Mouse (Mus musculus) testis, postnatal 10 days (tissue): ENCODE measurements around the gene Pik3r2.
"Not testable (repeated sequence)": the region's sequence is repeated elsewhere in the genome, so short reads cannot be mapped to it uniquely, and the experiment has no call there.

ENCODE experiments used
- DNase-seq: peaks from one replicate; pipeline ENCODE4 v3.0.0; 2021; ENCODE audit warnings: low spot score

Pik3r2 gene

DNA sequence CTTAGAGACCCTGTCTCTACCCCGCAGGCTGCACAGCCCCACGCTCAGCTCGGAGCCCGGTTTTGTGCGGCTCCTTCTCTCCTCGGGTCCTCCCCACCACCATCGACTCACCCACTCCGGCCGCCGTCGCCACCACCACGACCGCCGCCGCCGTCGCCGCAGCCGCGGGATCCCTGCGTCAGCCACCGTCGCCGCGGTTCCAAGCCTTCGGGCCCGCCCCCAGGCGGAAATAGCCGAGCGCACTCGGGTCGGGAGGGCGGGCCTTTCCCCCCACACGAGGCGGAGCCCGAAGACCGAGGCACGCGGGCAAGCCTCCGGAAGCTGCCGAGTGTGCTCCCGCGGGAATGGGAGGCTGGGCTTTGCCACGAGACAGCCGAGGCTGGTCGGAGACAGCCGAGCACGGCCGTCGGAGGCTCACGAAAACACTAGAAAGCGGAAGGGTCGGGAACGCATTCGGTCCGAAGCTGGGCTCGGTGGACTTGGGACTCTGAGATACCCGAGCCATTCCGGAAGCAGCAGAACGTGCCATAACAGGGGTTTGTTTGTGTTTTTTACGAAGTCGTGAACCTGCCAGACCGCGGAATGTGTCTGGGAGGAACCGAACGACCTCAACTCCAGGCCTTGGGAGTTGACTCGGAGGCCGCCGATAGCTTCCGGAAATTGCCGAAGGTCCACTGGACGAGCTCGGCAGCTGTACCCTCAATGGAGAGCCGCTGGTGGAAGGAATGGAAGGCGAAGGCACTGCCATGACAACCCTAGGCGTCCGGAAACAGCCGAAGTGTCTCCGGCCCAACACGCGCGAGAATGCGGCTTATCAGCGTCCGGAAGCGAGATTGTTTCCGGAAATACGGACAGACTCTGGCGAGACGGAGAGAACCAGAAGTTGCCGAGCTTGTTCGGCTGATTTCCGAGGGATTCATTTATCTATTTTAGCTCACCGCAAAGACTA lies at the start of gene Pik3r2:
Pik3r2 (minus strand) TSS at position 218 of the 949 bp plus-strand sequence.
- DNase-seq = peak; percentile 99

DNA sequence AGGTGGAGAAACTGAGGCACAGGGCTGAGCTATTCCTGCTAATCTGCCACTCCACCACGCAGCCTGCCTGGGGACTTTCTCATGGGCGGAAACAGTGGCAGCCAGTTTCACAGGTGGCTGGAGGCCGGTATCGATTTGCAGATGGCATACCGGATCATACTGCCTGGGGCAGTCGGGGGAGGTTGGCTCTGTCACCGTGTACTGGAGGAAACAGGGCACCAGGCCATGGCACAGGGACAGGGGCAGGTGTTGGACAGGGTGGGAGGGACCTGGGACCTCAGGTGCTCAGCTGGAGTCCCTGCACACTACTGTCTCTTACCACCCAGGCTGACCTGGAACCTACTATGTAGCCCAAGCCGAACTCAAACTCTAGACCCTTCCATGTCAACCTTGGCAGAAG lies 49.3 kb upstream of the Pik3r2 start:
- DNase-seq = no peak

DNA sequence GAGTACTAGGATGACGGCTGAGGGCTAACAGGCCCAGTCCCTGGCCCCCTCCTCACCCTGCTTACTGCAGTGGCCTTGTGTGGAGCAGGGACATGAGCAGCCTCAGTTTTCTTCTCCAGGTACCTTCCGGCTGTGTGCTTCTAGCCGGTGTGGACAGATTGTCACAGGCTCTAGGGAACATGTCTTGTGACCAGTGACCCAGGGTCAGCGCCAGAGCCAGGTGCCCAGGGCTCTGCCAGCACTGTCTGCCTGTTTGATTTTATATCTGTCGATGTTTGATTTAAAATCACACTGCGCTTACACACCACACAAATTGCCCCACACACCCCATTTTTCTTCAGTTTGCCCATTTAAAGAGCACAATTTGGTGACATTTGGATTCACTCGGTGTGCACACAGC lies 47.3 kb upstream of the Pik3r2 start:
- no peak for DNase-seq

DNA sequence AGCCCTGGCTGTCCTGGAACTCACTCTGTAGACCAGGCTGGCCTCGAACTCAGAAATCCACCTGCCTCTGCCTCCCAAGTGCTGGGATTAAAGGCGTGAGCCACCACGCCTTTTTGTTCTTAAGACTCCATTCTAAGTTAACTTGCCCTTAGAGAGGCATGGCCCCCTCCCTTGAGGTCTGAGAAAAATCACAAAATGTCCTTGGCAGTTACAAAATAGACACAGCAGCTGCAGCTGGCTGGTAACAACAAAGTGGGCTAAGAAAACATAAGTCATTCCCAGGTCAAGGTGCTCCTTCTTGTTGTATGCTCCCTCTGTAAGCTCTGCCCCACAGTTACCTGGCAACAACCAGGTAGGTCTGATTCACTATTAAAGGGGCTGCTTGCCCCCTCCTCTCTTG lies 46.1 kb upstream of the Pik3r2 start:
- DNase-seq = not testable (repeated sequence)

DNA sequence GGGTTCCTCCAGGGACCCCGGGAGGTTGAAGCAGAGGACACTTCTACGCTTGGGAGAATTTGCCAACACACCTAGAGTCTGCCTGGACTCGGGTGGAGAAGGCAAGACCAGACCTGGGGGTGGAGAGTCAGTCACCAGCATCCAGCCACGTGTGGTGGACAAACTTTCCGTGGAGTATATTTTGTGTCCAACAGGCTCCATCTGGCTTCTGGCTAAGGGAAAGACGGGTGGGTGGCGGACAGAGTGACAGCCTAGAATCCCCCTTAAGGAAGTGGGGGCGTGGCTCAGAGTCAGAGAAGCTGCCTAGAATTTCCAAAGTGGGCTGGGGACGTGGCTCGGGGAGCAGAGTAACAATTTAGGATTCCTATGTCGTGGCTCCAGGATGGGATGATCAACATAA lies 45.5 kb upstream of the Pik3r2 start:
- DNase-seq = no peak

DNA sequence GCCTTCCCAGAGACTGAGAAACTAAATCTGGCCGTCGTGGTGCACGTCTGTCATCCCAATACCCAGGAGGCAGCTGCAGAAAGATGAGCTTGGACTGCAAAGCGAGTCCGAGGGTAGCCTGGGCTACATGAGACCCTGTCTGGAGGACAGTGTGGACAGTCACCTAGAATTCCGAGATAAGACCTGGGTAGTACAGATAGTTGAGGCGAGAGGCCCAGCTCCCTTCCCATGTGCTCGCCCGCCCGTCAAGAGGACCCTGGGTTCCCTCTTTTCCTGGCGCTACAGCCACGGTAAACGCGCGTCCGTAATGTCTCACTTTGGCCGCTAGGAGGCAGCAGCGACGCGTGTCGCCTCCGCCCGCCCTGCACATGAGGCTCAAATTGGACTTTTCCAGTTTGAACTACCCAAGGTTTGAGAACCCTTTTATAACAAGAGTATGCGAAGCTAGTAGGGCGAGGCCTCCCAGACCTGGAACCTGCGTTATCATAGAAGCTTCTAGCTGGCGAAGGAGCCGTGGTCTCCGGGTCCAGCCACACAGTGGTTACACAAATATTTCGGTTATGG lies 45.0 kb upstream of the Pik3r2 start:
- peak; percentile 84 for DNase-seq

DNA sequence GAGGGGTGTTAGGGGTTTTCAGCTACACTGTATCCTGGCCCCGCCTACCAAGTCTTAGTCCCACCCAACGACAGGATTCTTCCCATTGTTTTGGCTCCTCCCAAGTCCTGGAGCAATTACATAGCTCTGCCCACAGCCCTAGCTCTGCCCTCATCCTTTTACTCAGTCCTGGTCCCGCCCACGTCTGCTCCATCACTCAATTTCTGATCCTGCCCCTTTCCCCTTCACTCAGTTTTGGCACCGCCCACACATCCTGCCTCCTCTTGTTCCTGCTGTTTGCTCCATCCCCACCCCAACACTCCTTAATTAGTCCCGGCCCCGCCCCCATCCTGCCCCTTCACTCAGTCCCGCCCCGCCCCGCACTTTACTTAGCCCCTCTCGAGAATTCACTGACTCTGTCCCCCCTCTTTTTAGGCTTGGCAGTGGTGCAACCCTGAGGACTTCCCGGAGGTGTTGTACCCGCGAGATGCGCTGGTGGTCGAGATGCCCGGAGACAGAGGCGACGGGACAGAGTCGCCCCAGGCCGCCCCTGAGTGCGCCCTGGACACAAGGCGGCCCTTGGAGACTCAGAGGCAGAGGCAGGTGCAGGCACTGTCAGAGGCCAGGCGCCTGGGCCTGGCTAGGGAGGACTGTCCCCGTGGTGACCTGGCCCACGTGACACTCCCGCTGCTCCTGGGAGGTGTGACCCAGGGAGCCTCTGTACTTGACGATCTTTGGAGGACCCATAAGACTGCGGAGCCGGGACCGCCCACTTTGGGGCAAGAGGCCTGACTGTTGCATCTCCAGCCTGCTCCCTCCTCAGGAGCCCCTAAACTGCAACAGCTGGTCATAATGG lies 43.8 kb upstream of the Pik3r2 start:
- peak; percentile 77 for DNase-seq

DNA sequence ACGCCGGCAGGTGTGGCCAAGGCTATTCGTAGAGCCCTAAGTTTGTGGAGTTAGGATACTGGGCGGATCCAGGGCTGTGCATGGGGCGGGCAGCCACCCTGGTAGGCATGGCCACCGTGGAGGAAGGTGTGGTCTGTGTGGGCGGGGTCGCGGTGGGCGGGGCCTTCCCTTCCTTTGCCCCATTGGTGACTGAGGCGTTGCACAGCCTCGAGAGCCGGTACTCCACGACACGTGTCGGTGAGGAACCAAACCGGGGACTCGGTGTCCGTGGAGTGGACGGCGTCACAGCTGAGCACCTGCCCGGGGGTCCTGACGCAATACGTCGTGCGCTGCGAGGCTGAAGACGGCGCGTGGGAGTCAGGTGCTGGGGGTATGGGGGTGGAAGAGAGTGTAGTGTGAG lies 40.2 kb upstream of the Pik3r2 start:
- DNase-seq = peak; percentile 71

DNA sequence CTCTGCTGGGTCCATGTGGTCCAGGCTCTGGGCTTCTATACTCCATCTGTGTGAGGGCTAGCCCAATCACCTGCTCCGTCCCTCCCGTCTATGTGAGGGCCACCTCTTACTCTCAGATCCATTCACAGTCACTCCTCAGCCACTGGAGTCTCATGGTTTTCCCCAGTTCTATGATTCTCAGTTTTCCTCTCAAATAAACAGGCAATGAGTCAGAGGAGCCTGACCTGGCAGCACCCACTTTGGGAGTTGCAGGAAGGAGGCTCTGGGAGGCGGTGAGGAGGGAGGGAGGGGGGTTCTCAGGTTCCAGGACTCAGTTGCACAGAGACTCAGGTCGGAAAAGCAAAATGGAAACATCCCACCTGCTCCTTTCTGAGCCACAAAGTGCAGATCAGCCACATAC lies 36.4 kb upstream of the Pik3r2 start:
- no peak for DNase-seq

DNA sequence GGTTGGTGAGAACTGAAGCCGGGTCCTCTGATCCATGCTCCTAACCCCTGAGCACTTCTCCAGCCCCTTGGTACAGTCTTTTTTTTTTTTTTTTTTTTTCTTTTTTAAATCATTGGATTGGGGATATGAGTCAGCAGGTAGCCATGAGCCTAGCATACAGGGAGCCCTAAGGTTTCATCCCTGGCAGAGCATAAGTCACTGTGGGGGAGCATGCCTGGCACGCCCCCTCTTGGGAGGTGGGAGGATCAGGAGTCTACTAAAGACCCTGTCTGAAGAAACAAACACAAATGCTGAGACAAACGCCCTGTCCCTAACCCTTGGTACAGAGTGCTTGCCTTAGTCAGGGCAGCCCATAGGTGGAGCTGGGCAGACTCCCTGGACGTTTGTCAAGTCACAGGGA lies 35.5 kb upstream of the Pik3r2 start:
- DNase-seq = no peak

DNA sequence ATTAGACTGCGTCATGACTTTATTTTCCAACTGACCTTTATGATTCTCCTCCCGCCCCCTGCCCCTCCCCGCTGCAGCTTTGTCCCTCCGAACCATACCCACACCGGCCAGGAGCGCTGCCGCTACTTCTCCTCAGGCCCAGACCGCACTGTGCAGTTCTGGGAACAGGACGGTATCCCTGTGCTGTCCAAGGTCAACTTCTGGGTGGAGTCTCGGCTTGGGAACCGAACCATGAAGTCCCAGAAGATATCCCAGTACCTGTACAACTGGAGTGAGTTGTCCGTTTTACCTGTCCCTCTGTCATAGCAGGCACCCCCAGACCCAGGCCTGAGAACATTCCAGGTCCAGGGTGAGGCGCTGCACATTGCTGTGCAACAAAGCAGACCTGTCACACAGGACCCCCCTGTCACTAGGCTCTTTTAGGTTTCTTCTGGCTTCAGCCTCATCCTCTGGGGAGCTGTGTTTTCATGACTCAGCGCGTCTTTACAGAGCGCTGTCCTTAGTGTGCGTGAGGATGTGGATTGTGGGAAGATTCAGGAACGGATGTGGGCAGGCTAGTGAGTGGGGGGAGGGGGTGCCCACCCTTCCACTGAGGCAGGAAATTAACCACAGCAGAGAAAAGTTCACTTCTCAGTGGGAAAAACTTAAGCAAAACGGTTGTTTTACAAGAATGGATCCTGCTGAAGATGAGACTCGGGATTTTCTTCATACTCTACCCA lies 34.6 kb upstream of the Pik3r2 start:
- no peak for DNase-seq

DNA sequence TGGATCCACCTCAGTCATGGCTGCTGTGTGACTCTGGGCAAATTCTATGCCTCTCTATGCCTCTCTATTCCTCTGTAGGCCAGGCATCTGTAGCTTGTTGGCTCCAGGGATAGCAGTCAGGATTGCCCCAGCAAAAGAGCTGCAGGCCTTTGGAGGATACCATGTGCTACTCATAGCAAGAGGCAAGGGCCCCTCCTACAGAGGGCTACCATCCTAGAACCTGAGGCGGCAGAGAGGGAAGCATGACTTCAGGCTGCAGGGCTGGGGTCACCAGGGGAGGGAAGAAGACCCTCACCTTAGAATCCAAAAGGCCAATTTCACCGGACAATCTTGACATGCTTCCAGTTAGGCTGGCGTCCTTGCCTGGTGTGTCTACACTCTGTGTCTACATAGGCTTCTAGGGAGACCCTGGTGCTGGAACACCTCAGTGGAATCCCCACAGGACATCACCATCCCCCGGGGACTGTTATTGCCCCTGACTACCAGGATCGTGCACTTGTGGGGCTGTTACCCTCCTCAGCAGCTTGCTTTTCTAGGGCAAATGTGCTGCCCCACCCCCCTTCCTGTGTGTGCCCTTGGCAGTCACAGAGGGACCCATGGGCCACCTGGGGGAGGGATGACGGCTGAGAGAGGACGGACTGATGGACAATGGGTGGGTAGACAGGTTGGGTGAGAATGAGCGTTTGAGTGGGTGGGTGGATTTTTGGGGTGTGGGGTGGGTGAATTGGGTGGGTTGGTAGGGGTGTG lies 32.6 kb upstream of the Pik3r2 start:
- no peak for DNase-seq

DNA sequence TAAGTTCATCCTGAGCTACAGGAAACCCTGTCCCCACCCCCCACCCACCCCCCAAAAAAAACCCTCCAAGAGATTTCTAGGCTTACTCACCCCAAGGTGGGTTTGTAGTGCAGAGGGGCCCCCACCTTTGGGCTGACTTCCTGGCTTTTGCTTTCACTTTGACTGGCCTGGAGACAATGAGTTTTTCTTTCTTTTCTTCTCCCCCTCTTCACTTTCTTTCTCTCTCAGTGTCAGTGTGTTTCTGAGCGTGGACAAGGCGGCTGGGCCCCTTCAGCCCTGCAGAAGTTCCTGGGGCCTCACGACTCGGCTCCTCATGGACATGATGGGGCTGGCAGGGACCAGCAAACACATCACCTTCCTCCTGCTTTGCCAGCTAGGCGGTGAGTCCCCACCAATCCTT lies 31.7 kb upstream of the Pik3r2 start, which contains the start of gene Il12rb1:
Il12rb1 (plus strand) TSS at position 211 of the 400 bp plus-strand sequence.
- no peak for DNase-seq

DNA sequence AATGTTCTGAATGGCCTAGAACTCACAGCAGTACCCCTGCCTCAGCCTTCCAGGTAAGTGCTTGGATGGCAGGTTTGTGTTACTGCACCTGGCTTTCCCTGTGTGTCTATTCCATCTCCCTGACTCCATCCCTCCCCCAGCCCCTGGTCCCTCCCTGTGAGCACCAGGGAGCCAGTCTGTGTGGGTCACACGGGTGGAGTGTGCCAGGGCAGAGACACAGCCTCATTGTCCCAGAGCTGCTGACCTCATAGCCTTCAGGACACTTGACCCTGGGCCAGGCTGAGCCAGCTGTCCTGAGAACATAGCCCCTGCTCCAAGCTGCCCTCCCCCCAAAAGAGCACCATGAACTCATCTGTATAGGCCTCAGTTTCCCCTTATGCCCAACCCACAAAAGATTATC lies 30.8 kb upstream of the Pik3r2 start:
- DNase-seq = no peak

DNA sequence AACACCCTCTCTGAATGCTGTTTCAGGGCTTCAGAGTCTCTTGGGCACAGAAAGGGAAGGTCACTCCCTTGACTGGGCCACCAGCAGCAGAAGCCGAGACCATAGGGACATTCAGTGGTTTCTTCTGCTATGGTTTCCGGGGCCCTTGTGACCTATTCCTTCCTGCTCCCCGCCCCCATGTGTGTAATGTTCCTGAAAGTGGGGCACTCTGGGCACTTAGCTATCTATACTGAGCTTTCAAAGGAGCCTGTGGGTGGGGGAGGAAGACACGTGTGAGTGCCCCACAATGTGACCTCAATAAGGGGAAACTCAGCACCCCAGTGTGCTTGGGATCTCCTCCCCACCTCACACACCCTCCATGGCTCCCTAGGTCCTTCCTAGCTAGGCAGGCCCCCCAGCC lies 30.0 kb upstream of the Pik3r2 start:
- DNase-seq = no peak

DNA sequence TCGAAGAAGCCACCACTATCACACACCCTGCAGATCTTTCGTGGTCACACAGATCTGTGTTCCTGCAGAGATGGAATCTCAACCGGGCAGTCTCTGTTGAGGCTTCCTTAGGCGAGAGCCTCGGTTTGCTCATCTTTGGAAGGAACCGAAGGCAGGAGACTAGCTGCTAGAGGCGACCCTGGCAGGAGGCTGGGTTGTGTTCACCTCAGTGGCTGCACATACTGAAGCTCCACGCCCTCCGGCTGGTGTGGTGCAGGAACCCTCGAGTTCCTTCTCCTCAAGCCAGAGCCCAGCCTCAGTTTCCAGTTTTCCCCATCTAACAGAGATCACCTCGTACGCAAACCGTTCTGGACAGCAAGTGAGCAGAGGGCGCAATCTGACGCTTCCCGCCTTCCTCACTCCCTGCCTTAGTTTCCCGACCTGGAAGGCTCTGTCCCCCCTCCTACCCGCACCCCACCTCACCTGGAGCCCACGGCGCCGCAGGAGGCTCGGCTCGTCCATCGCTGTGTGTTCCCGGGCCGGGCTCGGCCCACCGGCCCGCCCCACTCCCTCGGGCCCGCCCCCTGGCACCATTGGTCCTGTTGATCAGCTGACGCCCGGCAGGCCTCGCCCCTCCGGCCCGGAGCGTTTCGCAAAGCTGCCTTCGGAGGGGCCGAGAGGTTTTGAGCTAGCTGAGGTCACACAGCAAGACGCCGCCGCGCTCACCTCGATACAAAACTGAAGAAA lies 28.1 kb upstream of the Pik3r2 start, which contains the start of gene Mast3:
Mast3 (minus strand) TSS at position 574 of the 726 bp plus-strand sequence.
- peak; percentile 93 for DNase-seq

DNA sequence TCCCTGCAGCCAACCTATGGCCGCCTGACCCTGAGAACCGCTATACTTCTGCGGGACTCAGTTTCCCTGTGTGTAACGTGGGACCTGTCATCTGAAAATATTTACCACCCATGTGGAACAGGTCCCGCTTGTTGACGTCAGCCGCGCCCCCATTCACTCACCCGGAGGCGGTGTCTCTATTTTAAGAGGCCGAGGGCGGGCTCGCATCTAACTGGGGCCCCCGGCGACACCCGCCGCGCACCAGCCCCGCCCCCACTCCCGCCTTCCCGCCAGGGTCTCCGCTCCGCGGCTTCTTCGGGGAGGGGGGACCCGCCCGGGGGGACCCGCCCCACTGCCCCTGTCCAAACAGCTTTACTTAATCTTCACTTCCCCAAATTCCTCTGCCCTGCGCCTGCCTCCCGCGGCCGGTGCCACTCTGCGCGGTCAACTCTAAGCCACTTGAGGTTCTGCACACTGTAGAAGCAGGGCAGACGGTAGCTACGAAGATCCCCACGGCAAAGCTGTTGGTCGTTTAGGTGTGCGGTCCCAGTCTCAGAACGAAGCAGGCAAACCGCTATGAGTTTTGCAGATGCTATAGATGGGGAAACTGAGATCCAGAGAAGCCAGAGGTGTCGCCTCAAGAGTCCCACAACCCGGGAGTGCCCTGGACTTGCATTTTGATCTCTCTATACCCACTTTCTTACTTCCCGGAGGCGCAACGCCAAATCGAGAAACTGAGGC lies 27.4 kb upstream of the Pik3r2 start:
- DNase-seq = peak; percentile 72

DNA sequence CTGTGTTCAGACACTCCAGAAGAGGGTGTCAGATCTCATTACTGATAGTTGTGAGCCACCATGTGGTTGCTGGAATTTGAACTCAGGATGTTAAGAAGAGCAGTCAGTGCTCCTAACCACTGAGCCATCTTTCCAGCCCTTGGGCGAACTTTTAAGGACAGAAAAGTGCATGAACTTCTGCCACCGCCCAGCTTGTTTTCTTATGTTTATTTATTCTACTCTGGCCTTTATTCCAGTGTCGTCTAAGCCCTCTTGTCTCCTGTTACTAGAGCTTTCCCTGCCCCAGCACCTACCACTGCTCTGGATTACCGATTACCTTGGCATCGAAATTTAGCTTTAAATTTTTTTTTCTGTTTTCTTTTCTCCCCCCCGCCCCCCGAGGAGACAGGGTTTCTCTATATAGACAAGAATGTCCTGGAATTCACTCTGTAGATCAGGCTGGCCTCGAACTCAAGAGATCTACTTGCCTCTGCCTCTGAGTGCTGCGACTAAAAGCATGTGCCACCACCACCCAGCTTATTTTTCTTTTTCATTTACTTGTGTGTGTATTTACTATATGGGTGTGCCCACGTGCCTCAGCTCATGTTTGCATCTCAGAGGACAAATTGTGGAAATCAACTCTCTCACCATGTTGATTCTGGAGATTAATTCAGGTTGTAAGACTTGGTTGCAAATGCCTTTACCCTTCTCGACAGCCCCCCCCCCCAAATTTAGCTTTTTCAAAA lies 26.4 kb upstream of the Pik3r2 start:
- DNase-seq = no peak

DNA sequence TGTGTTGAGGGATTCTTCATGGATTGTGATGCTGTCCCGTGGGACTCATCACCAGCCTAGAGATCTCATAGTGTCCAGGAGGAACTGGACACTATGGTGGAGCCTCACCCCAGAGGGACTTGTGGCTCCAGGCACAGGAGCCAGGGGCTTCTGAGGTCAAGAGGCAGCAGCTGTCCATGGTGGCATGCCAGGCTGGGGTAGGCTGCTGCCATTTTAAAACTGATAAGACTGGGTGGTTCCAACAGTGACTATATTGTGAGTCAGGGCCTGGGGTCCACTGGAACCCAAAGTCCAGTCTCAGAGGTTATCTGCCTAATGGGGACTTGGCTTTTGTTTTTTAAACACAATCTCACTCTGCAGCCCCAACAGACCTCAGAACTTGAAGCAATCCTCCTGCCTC lies 25.3 kb upstream of the Pik3r2 start:
- DNase-seq = no peak
